Mouse (Mus musculus) neural tube, embryonic 14.5 days (tissue): ENCODE results near the gene Tsr2. TPM values are rescaled to one million over a fixed set of nuclear protein-coding genes. Genes with fewer than 3 reads are reported as not detected.

Experiments
- ATAC-seq: fragments of 200-750 bp; cut with Nextera tagmentation; 2 replicates; pipeline ENCODE4 v1.8.0; 2017; ENCODE audit warnings: low read depth, mild to moderate bottlenecking, moderate TSS enrichment, moderate library complexity
- H3K27ac ChIP-seq: fragments of 300-500 bp; sonication (generic); 2 replicates; pipeline ENCODE4 v1.5.1; 2014; ENCODE audit warnings: low read depth, mild to moderate bottlenecking, control low read depth, low read length, moderate library complexity, mixed read lengths
- H3K27me3 ChIP-seq: fragments of 300-500 bp; sonication (generic); 2 replicates; pipeline ENCODE4 v1.6.1; 2014; ENCODE audit warnings: low read length; ENCODE audit not compliant: control insufficient read depth, insufficient read depth
- H3K36me3 ChIP-seq: fragments of 300-500 bp; sonication (generic); 2 replicates; pipeline ENCODE4 v1.6.1; 2014; ENCODE audit warnings: low read length, mixed read lengths; ENCODE audit not compliant: control insufficient read depth, insufficient read depth
- H3K4me1 ChIP-seq: fragments of 300-500 bp; sonication (generic); 2 replicates; pipeline ENCODE4 v1.6.1; 2014; ENCODE audit warnings: low read length; ENCODE audit not compliant: control insufficient read depth, insufficient read depth
- H3K4me2 ChIP-seq: fragments of 300-500 bp; sonication (generic); 2 replicates; pipeline ENCODE4 v1.6.1; 2014; ENCODE audit warnings: mild to moderate bottlenecking, low read depth, low read length, control low read depth
- H3K4me3 ChIP-seq: fragments of 300-500 bp; sonication (generic); 2 replicates; pipeline ENCODE4 v1.5.1; 2014; ENCODE audit warnings: low read depth, low read length, control low read depth, mixed read lengths
- H3K9ac ChIP-seq: fragments of 300-500 bp; sonication (generic); replicated peaks from 2 replicates; pipeline ENCODE4 v1.6.1; 2014; ENCODE audit warnings: low read depth, mild to moderate bottlenecking, control low read depth, low read length, mixed read lengths
- H3K9me3 ChIP-seq: fragments of 300-500 bp; sonication (generic); 2 replicates; pipeline ENCODE4 v1.6.1; 2016; ENCODE audit warnings: low read length; ENCODE audit not compliant: control insufficient read depth
- WGBS: fragments of 180-500 bp; shearing (Covaris S2); extraction: QIAGEN DNeasy Blood & Tissue Kit; methylation state at CpG from one replicate; pipeline ENCODE4 v1.1.7; 2014; 5-methylcytosine and 5-hydroxymethylcytosine counted together
- polyA plus RNA-seq: library from polyadenylated mRNA; unstranded; fragments of >200 nt; fragmentation: Nextera tagmentation; extraction: Ambion mirVana; gene quantifications from 2 replicates; pipeline ENCODE4 v1.2.1, GENCODE M21; 2014

The Tsr2 gene
- polyA plus RNA-seq, 1 experiment from 2014 or later: 34.3 TPM

GRCm38 (mm10) chrX:151076941-151077485 lies 19.3 kb downstream of the Tsr2 start:
- Histone ChIP-seq H3K4me1 (no peaks in the 10 kb centered on the region), H3K4me3 (no peak overlapping the region), H3K4me2 (no peak overlapping the region), H3K9me3 (no peaks in the 10 kb centered on the region), H3K9ac (no peak overlapping the region), H3K27me3 (no peaks in the 10 kb centered on the region), H3K27ac (no peak overlapping the region), H3K36me3 (peaks cover 4% of the 10 kb centered on the region; the same call in 1 of the 2 replicates)
- 47% methylated on average over 4 of the region's 4 CpGs for WGBS
- no peak for ATAC-seq

GRCm38 (mm10) chrX:151076007-151076406 lies 20.3 kb downstream of the Tsr2 start:
- Histone ChIP-seq H3K36me3 (peaks cover 4% of the 10 kb centered on the region; the same call in 1 of the 2 replicates), H3K27me3 (no peaks in the 10 kb centered on the region), H3K4me2 (no peak overlapping the region), H3K4me3 (no peak overlapping the region), H3K4me1 (no peaks in the 10 kb centered on the region), H3K9ac (no peak overlapping the region), H3K27ac (no peak overlapping the region), H3K9me3 (no peaks in the 10 kb centered on the region)
- no peak for ATAC-seq
- 93% methylated on average over 5 of the region's 5 CpGs for WGBS

GRCm38 (mm10) chrX:151067876-151068275 lies 28.5 kb downstream of the Tsr2 start:
- H3K4me3 ChIP-seq: no peak overlapping the region
- H3K27ac ChIP-seq: no peak overlapping the region
- no peaks in the 10 kb centered on the region for H3K4me1 ChIP-seq
- H3K9ac ChIP-seq: no peak overlapping the region
- H3K4me2 ChIP-seq: no peak overlapping the region
- no peaks in the 10 kb centered on the region for H3K27me3 ChIP-seq
- 93% methylated on average over 5 of the region's 5 CpGs for WGBS
- peaks cover 6% of the 10 kb centered on the region; the same call in 1 of the 2 replicates for H3K36me3 ChIP-seq
- no peaks in the 10 kb centered on the region for H3K9me3 ChIP-seq
- ATAC-seq: no peak

- no peaks in the 10 kb centered on the region for H3K4me1 ChIP-seq
- no peak overlapping the region for H3K9ac ChIP-seq
- no peaks in the 10 kb centered on the region for H3K27me3 ChIP-seq
- no peak overlapping the region for H3K4me2 ChIP-seq
- peaks cover 6% of the 10 kb centered on the region; the same call in 1 of the 2 replicates for H3K36me3 ChIP-seq
- H3K9me3 ChIP-seq: no peaks in the 10 kb centered on the region
- ATAC-seq: no peak
- 92% methylated on average over 7 of the region's 7 CpGs for WGBS
- H3K27ac ChIP-seq: no peak overlapping the region
- H3K4me3 ChIP-seq: no peak overlapping the region
Measured at GRCm38 (mm10) chrX:151066071-151066666, 30.2 kb downstream of the Tsr2 start.

GRCm38 (mm10) chrX:151061615-151062299 lies 34.6 kb downstream of the Tsr2 start:
- ATAC-seq: no peak
- Histone ChIP-seq H3K36me3 (no peaks in the 10 kb centered on the region), H3K27ac (no peak overlapping the region), H3K4me2 (no peak overlapping the region), H3K4me1 (no peaks in the 10 kb centered on the region), H3K9me3 (no peaks in the 10 kb centered on the region), H3K4me3 (no peak overlapping the region), H3K9ac (no peak overlapping the region), H3K27me3 (no peaks in the 10 kb centered on the region)
- WGBS: 63% methylated on average over 3 of the region's 3 CpGs

GRCm38 (mm10) chrX:151059346-151059745 lies 37.0 kb downstream of the Tsr2 start:
- ATAC-seq: no peak

GRCm38 (mm10) chrX:151055559-151055958 lies 40.8 kb downstream of the Tsr2 start:
- Histone ChIP-seq H3K9ac (no peak overlapping the region), H3K27ac (no peak overlapping the region), H3K4me2 (no peak overlapping the region), H3K27me3 (no peaks in the 10 kb centered on the region), H3K9me3 (no peaks in the 10 kb centered on the region), H3K4me1 (no peaks in the 10 kb centered on the region; the same call in 1 of the 2 replicates), H3K4me3 (no peak overlapping the region), H3K36me3 (no peaks in the 10 kb centered on the region)
- ATAC-seq: no peak
- WGBS: 13% methylated on average over 1 of the region's 1 CpGs

More at GRCm38 (mm10) chrX:151059346-151059745, 37.0 kb downstream of the Tsr2 start:
- H3K4me3 ChIP-seq: no peak overlapping the region
- H3K9me3 ChIP-seq: no peaks in the 10 kb centered on the region
- H3K9ac ChIP-seq: no peak overlapping the region
- H3K4me2 ChIP-seq: no peak overlapping the region
- H3K27ac ChIP-seq: no peak overlapping the region
- no peaks in the 10 kb centered on the region for H3K4me1 ChIP-seq
- 79% methylated on average over 1 of the region's 1 CpGs for WGBS
- no peaks in the 10 kb centered on the region for H3K27me3 ChIP-seq
- H3K36me3 ChIP-seq: no peaks in the 10 kb centered on the region

GRCm38 (mm10) chrX:151054489-151054888 lies 41.9 kb downstream of the Tsr2 start:
- Histone ChIP-seq H3K4me3 (no peak overlapping the region), H3K27ac (no peak overlapping the region), H3K9me3 (no peaks in the 10 kb centered on the region), H3K9ac (no peak overlapping the region), H3K27me3 (no peaks in the 10 kb centered on the region), H3K36me3 (no peaks in the 10 kb centered on the region), H3K4me2 (no peak overlapping the region), H3K4me1 (no peaks in the 10 kb centered on the region; the same call in 1 of the 2 replicates)
- no peak for ATAC-seq
- 56% methylated on average over 5 of the region's 6 CpGs for WGBS

- 76% methylated on average over 7 of the region's 7 CpGs for whole genome bisulfite sequencing
- no peaks in the 10 kb centered on the region; the same call in 1 of the 2 replicates for H3K27me3 ChIP-seq
- peaks cover 12% of the 10 kb centered on the region for H3K4me1 ChIP-seq
- no peak overlapping the region for H3K27ac ChIP-seq
- H3K36me3 ChIP-seq: no peaks in the 10 kb centered on the region
- ATAC-seq: no peak
- no peak overlapping the region for H3K4me3 ChIP-seq
- H3K9ac ChIP-seq: no peak overlapping the region
- no peaks in the 10 kb centered on the region for H3K9me3 ChIP-seq
- H3K4me2 ChIP-seq: no peak overlapping the region
Measured at GRCm38 (mm10) chrX:151050337-151050736, 46.0 kb downstream of the Tsr2 start.
